Mouse (Mus musculus) lung, adult 2 months (tissue): Measurements from ENCODE around the gene Syde1. TPM values are rescaled to one million over a fixed set of nuclear protein-coding genes. Genes with fewer than 3 reads are reported as not detected.

ENCODE experiments used
- DNase-seq: peaks from one replicate; pipeline ENCODE4 v3.0.0; 2022
- H3K4me1 ChIP-seq: fragments of 200-500 bp; 2 replicates; pipeline ENCODE4 v1.6.1; 2011; ENCODE audit warnings: low read length; ENCODE audit not compliant: control insufficient read depth, insufficient read depth
- H3K4me3 ChIP-seq: fragments of 200-500 bp; replicated peaks from 2 replicates; pipeline ENCODE3; 2011; ENCODE audit warnings: low read depth, mild to moderate bottlenecking, control low read depth, low read length; ENCODE audit errors: extremely low read depth
- CTCF ChIP-seq: fragments of 200-500 bp; IDR thresholded peaks from 2 replicates; pipeline ENCODE4 v1.5.1; 2011; ENCODE audit warnings: mild to moderate bottlenecking, low read length, control low read depth; ENCODE audit not compliant: insufficient read depth
- POLR2A ChIP-seq: fragments of 200-500 bp; IDR thresholded peaks from 2 replicates; pipeline ENCODE4 v1.6.1; 2011; ENCODE audit warnings: low read depth, mild to moderate bottlenecking, control low read depth, low read length, borderline replicate concordance; ENCODE audit errors: extremely low read depth
- WGBS: fragments of 180-500 bp; shearing (Covaris S2); methylation state at CpG from one replicate; pipeline ENCODE4 v1.1.7; 2018; 5-methylcytosine and 5-hydroxymethylcytosine counted together
- polyA plus RNA-seq: library from polyadenylated mRNA; depleted of rRNA; stranded (reverse); fragments of >200 nt; gene quantifications from 2 replicates; pipeline ENCODE4 v1.2.3, GENCODE M21; 2012

Gene Syde1
- polyA plus RNA-seq, 1 experiment = 67.0 TPM

DNA sequence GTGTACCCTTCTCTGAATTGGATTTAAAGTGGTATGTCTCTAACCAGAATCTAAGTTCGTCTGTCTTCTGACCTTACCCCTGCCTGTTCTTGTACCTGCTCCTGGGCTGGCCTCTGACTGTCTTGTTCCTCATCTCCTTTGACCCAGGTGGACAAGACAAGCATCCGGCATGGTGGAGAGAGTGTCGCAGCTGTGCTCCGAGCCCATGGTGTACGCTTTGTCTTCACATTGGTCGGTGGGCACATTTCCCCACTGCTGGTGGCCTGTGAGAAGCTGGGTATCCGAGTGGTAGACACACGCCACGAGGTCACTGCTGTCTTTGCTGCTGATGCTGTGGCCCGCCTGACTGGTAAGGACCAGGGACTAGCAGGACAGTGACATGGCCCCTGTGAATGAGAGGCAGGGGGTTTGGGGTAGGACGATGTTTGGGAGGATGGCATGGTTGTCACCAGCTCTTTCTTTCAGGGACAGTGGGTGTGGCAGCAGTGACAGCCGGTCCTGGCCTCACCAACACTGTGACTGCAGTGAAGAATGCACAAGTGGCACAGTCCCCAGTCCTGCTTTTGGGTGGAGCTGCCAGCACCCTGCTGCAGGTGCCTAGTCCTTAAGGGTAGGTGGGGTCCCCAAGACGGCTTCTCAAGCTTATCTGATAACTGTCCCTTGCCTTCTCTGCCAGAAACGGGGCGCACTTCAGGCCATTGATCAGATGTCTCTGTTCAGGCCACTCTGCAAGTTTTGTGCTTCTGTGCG lies 15.2 kb downstream of the Syde1 start:
- DNase-seq = no peak
- no peak overlapping the region for H3K4me3 ChIP-seq
- H3K4me1 ChIP-seq = peaks cover 5% of the 10 kb centered on the region; the same call in 1 of the 2 replicates
- 92% methylated on average over 16 of the region's 16 CpGs for WGBS
- TF ChIP-seq CTCF (no peak), POLR2A (no peak)

DNA sequence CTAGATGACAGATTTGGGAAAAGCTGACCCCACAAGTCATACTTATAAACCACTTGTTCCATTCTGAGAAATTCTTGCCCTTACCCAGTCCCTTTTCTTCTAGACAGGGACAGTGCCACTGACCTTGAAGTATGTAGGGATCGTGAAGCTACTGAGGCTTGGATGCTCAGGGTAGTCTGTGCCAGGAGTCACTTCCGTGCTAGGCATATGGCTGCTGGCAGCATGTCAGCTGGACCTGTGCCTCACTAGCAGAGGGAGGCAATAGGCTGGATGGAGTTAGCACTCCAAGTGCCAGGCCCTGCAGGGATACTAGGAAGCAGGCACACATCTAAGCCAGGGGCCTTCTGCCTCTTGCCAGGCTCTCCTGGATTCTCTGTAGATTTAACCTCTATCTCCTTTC lies 16.1 kb downstream of the Syde1 start:
- H3K4me3 ChIP-seq = no peak overlapping the region
- TF ChIP-seq POLR2A (no peak), CTCF (no peak)
- DNase-seq = no peak
- peaks cover 5% of the 10 kb centered on the region; the same call in 1 of the 2 replicates for H3K4me1 ChIP-seq
- WGBS = 12% methylated on average over 2 of the region's 2 CpGs

DNA sequence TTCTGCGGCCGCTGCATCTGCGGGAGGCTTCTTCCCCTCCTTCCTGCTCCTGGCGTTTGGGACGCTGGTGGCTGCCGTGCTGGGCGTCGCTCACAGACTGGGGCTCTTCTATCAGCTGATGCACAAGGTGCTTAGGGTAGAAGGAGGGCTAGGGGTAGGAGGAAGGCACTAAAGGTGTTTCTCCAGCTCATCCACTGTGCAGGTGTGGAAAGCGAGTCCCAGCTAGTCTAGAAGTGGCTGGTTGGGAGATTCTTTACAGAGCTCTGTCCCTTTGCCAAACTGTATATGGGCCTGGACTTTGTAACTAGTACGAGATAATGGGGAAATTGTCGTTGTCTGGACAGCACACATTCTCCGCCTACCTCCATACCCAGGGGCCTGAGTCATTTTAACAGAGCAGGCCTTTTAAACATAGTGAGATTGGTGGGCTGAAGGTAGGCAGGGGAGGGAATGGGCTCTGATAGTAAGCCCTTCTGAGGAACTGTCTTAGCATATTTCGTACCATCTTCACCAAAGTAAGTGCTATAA lies 16.6 kb downstream of the Syde1 start:
- Histone ChIP-seq H3K4me3 (peak overlapping the region; percentile 76), H3K4me1 (peaks cover 5% of the 10 kb centered on the region; the same call in 1 of the 2 replicates)
- TF ChIP-seq POLR2A (no peak), CTCF (no peak)
- DNase-seq = no peak
- WGBS = 8% methylated on average over 13 of the region's 13 CpGs

GRCm38 (mm10) chr10:78574250-78575104 lies 17.3 kb downstream of the Syde1 start, which contains the start of gene Ilvbl:
Gene Ilvbl (plus strand): TSS chr10:78574346.
- under 1% methylated on average over 51 of the region's 51 CpGs for whole genome bisulfite sequencing
- peak; percentile 95 for DNase-seq
- peaks cover 5% of the 10 kb centered on the region; the same call in 1 of the 2 replicates for H3K4me1 ChIP-seq

GRCm38 (mm10) chr10:78573226-78573625 lies 18.5 kb downstream of the Syde1 start:
- Histone ChIP-seq H3K4me1 (peaks cover 5% of the 10 kb centered on the region; the same call in 1 of the 2 replicates), H3K4me3 (no peak overlapping the region)
- no peak for DNase-seq
- TF ChIP-seq CTCF (no peak), POLR2A (no peak)
- WGBS = 61% methylated on average over 3 of the region's 3 CpGs

More at GRCm38 (mm10) chr10:78574250-78575104, 17.3 kb downstream of the Syde1 start, which contains the start of gene Ilvbl:
- 0 out of 2 replicates have a peak, but pooled peaks have one; percentile 15 for TF ChIP-seq CTCF
- TF ChIP-seq POLR2A = peak; percentile 47; the same call in 1 of the 2 replicates
- H3K4me3 ChIP-seq = peak within 1 kb of the TSS; percentile 76

DNA sequence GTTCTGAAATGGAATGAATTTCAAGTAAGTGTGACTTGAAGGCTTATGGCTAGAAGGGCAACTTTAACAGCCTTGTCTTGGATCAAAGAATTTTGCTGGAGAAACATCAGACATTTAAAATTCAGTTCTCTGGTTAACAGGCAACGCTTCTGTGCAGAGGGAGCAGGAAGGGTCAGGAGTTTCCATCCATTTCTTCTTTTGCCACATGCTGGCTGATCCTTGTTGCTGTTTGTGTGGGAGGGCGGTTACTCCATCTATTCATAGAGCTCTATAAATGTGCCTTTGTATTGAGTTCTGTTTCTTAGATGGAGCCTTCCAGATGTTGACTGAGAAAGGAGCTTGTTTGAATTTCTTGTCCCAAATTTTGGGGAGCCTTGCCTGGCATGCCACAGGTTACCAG lies 20.9 kb downstream of the Syde1 start:
- no peak for DNase-seq
- TF ChIP-seq POLR2A (no peak), CTCF (no peak)
- Histone ChIP-seq H3K4me3 (no peak overlapping the region), H3K4me1 (peaks cover 5% of the 10 kb centered on the region; the same call in 1 of the 2 replicates)
- WGBS = 55% methylated on average over 2 of the region's 2 CpGs

DNA sequence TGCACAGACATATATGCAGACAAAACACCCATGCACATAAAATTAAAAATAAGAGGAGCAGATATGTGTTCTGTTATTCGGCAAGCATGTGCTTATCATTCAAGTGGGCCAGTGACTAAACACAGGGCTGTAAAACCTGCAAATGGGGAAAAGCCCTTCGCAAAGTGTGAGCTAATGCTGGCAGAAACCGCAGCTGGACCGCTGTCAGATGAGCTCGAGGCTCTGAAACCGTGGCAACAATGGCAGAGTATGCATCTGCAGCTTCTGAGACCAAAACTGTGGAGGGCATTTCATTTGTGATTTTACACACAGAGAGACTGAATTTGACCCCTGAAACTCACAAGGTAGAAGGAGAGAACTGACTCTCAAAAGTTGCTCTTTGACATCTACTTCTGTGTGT lies 21.3 kb downstream of the Syde1 start:
- Histone ChIP-seq H3K4me3 (no peak overlapping the region), H3K4me1 (peaks cover 2% of the 10 kb centered on the region; the same call in 1 of the 2 replicates)
- no peak for TF ChIP-seq POLR2A
- TF ChIP-seq CTCF = no peak
- no peak for DNase-seq
- 53% methylated on average over 6 of the region's 6 CpGs for WGBS

DNA sequence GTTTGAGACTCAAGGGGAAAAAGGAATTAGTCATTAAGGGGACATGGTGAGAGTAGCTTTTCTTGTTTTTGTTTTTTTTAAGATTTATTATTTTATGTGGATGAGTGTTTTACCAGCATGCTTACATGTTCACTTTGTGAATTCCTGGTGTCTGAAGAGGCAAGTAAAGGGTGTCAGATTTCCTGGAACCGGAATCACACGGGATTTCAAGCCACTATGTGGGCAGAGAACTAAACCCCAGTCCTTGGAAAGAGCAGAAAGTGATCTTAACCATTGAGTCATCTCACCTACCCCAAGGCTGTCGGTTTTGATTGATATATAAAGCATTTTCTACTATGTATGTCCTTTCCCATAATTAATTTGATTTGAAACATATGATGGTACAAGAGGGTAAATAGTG lies 22.1 kb downstream of the Syde1 start:
- no peak for DNase-seq
- TF ChIP-seq CTCF (no peak), POLR2A (no peak)
- Histone ChIP-seq H3K4me1 (0 out of 2 replicates have a peak, but pooled peaks cover 2% of the 10 kb centered on the region), H3K4me3 (no peak overlapping the region)
- 50% methylated on average over 3 of the region's 3 CpGs for WGBS

DNA sequence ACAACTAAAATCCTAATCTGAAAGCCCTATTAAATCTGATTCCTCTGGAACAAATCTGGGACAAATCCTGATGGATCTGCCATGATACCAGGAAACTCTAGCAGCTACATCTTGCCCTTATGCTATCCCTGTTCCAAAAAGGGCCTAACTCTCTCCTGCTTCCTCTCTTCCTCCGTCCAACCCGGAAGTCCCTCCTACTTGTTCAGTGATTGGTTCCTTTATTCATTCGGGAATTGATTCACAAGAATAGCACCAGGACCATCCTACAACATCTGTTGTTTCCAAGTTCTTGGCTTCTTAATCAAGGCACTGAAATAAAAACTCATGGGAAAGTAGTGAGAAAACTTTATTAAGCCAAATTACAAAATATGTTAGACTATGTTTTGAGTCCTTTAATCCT lies 22.6 kb downstream of the Syde1 start:
- no peak for DNase-seq
- 68% methylated on average over 3 of the region's 3 CpGs for WGBS

More for the DNA sequence above, 22.6 kb downstream of the Syde1 start:
- TF ChIP-seq CTCF (no peak), POLR2A (no peak)
- Histone ChIP-seq H3K4me3 (no peak overlapping the region), H3K4me1 (0 out of 2 replicates have a peak, but pooled peaks cover 2% of the 10 kb centered on the region)
